Mouse (Mus musculus): ENCODE data around the gene Olfr8.
"Not testable (repeated sequence)": the region's sequence is repeated elsewhere in the genome, so short reads cannot be mapped to it uniquely, and the experiment has no call there.

Gene Olfr8

DNA sequence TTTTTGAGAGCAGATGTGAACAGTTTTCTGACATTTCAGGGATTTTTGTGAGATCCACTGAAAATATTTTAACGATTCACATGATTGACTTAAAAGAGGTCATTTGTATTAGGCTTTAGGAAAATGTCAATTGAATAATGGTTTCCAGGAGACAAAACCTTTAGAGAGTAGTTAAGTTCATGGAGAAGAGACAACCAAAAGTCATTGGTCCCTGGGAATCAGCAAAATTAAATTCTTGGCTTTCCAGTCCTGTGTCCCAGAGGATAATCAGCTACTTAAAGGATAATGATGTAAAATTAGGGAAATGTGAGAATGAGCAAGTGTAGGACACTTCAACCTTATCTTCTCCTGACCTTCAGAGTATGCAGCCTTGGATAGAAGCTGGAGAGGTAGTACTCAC is at the start of gene Olfr8:
Gene Olfr8, plus strand, starts transcription at position 301 of the 400 bp plus-strand sequence.
- not testable (repeated sequence) for DNase-seq

DNA sequence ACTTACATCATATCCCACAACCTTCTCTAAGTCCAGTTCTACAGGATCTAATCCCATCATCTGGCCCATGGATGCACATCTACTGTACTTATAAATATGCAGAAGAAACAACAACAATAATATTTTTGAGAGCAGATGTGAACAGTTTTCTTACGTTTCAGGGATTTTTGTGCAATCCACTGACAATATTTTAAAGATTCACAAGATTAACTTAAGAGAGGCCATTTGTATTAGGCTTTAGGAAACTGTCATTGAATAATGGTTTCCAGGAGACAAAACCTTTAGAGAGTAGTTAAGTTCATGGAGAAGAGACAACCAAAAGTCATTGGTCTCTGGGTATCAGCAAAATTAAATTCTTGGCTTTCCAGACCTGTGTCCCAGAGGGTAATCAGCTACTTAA is 37.6 kb upstream of the Olfr8 start, which contains the start of gene Olfr1354:
Gene Olfr1354, plus strand, starts transcription at position 301 of the 400 bp plus-strand sequence.
- not testable (repeated sequence) for DNase-seq

DNA sequence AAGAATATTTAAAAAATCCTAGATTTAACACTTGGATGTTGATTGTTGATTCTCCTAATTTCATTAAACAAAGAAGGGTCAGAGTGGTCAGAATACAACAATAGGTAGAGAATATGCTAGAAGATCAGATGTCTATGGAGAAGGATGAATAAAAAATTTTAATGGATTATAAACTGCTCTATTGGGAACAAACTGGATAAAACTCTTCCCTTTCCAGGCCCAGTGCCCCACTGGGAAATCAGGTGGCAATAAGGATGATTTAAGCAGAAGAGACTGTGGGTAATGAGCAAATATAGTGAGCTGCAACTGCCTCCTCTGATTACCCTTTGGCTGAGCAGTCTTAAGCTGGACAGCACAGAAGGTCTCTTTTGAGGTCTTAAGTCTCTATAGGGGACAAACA is 12.6 kb downstream of the Olfr8 start, which contains the start of gene Olfr1353:
Gene Olfr1353, plus strand, starts transcription at position 301 of the 400 bp plus-strand sequence.
- not testable (repeated sequence) for DNase-seq

DNA sequence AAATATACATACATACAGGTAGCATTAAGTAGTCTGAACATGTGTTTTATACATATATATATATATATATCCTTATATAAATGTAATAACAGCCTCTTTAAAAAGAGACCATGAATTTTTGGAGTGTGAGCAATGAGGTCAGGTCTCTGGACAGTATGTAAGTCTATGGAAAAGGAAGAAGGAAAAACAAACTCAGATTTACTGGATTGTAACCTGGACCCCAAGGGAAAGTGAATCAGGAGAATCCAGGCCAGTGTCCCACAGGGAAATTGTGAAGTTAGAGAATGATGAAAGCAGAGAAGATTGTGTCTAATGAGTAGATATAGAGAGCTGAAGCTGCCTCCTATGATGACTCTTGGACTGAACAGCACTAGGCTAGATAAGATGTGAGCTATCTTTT is 30.3 kb downstream of the Olfr8 start, which contains the start of gene Olfr1352:
Gene Olfr1352, plus strand, starts transcription at position 301 of the 400 bp plus-strand sequence.
- no peak for DNase-seq
